Mouse (Mus musculus) right cerebral cortex, postnatal 14 days (tissue): Measurements from ENCODE around the gene Lrpprc.

Source experiments
- DNase-seq: peaks from one replicate; pipeline ENCODE4 v3.0.0; 2022

Gene Lrpprc

DNA sequence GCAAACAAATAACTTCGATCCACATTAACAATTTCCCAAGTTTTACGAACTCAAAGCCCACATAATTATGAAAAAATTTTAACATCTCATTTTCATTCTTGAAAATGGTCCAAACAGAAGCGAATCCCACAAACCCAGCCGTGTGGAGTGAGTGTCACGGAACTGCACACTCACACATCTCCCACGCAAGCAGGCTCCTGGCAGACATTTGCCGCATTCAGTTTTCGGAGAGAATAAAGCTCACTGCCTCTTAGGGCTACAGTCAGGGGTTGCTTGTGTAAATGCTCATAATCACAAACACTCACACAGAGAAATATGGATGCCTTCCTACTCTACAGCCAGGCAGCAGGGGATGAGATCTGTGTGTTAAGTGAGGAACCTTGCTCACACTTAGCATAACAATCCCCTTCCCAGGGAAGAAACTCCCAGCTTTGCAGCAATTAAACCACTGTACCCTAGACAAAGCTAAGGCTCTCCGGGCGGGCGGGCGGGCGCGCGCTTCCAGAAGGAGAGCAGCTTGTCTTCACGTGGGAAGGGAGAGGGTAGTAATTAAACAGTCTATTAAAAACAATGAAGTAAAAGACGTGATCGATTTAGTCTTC, 76.9 kb downstream of the Lrpprc start:
- no peak for DNase-seq

GRCm38 (mm10) chr17:84709403-84709851, 81.2 kb downstream of the Lrpprc start:
- DNase-seq = peak; percentile 37

DNA sequence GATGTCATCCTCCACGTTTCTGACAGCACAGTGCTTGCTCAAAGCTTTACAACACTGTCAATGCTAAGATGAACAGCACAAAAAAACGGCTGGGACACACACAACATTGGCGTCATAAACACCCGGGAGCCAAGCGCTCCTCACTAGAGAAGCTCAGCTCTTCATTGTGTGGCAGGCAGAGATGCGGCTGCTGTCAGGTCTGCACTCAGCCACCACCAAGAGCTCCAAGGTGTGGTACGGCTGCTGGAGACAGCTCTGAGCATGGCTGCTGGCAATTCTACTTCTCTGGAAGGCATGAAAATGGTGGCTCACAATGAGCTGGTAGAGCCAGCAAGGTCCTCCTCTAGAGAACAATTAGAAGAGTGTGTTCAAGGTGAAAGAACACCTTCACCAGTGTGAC, 81.8 kb downstream of the Lrpprc start:
- DNase-seq = no peak

- DNase-seq = no peak
Observed at GRCm38 (mm10) chr17:84707407-84707806, 83.2 kb downstream of the Lrpprc start.

- DNase-seq = peak; percentile 35
Observed at GRCm38 (mm10) chr17:84698727-84699126, 91.9 kb downstream of the Lrpprc start.

GRCm38 (mm10) chr17:84696537-84696936, 94.1 kb downstream of the Lrpprc start:
- DNase-seq = no peak

DNA sequence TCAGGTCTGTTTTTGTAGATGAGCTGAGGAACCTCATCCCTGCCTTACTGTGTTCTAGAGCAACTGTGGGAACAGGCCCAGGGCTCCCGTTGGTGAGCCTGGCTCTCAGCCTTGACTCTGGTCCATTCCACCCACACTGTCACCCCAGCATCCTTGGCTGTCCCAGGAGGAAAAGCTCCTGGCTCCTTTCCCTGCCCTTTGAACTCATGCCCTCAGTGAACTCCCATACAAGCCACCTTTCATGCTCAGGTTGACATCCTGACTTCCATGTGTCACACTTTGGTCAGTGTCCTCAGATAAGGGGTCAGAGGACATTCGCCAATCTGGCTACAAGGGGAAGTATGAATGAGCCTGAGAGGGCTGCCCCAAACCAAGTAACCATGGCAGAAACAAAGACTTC, 96.8 kb downstream of the Lrpprc start:
- no peak for DNase-seq

DNA sequence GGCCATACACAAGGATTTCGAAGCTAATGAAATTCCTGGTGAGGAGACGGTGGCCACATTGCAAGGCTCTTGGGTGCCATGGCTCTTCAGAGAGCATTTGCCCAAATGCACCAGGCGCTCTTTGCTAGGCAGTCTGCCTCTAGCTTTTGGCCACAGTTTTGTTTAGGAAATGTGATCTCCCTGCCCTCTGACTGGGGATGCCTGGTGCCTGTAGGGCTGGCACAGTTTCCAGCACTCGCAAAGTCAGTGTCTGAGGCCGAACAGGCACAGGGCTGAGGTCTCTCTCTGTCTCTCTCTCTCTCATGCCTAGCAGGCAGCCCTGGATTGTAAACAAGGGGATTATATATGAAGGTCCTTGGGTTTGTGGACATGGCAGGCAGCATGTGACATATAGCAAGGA, 100.5 kb downstream of the Lrpprc start:
- DNase-seq = no peak

- DNase-seq = no peak
Observed at GRCm38 (mm10) chr17:84689316-84689715, 101.3 kb downstream of the Lrpprc start.

DNA sequence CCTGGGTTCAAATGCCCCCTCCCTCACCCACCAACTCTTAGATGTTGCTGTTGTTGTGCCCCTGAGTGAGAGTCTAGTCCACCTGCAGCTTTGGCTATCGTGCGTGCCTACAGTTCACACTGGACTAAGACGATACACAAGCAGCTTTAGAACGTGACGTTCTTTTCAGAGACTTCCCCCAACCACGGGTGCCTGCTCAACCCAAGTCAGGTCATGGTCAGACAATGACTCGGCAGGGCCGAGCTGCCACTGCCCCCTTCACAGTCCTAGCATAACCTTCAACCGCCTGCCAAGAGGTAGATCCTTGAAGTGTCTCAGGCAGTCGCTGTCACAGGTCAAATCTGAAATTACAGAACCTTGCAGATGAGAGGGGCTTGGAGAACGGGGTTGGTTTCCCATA, 101.8 kb downstream of the Lrpprc start:
- no peak for DNase-seq

DNA sequence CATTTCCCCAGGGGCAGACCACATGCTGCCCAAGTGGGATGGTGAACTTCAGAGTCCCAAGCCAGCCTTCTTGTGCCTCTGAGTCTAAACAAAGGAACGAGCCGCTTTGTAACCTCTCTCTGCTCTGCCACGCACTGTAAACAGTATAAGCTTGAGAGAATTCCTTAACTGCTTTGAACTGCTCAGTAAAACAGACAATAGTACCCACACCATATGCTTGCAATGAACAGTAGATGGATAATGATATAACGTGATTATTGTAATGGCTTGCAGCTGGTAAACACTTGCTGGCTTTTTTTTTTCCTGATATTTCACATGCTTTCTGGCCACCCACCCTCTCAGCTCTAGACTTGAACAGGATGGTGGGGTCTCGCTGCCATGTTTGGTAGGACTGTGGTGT, 102.6 kb downstream of the Lrpprc start:
- no peak for DNase-seq

DNA sequence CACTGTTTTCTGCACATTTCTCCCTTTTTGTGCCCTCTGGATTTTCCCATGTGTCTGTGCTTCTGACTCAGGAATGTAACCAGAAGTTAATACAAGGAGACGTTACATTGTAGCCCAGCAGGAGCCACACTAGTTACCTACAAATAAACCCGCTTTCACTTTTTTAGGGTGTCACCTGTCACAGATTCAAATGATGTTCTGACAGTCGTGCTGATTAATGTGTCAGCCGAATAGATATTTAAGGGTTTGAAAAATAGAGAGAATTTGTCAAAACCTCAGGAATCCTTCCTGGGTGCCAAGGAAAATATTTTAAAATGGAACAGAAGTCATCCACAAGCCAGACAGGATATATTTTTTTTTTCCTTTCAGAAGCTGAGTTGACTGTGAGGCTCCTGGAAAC, 105.3 kb downstream of the Lrpprc start:
- DNase-seq = no peak

DNA sequence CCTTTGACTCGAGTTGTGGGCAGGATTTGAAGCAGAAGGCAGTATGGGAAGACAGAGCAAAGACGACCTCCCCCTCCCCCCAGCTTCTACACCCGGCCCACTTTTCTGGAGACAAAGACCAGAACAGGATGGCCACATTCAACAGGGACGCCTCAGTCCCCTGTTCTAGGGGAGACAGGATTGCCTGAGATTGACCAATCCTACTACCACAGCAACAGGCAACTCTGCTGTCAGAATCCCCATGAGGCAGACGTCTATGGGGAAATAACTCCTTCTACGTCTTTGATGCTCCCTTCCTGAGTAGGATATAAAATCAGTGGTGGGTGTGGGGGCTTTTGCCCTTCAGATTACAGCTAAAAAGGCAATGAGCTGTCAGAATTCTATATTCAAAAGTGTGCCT, 106.3 kb downstream of the Lrpprc start:
- no peak for DNase-seq

GRCm38 (mm10) chr17:84682734-84683717, 107.6 kb downstream of the Lrpprc start, which contains the start of gene Abcg5:
Gene Abcg5 (minus strand): TSS chr17:84683011.
- DNase-seq = no peak

- no peak for DNase-seq
Observed at GRCm38 (mm10) chr17:84681670-84682069, 108.9 kb downstream of the Lrpprc start.

GRCm38 (mm10) chr17:84677595-84677994, 113.0 kb downstream of the Lrpprc start:
- no peak for DNase-seq

DNA sequence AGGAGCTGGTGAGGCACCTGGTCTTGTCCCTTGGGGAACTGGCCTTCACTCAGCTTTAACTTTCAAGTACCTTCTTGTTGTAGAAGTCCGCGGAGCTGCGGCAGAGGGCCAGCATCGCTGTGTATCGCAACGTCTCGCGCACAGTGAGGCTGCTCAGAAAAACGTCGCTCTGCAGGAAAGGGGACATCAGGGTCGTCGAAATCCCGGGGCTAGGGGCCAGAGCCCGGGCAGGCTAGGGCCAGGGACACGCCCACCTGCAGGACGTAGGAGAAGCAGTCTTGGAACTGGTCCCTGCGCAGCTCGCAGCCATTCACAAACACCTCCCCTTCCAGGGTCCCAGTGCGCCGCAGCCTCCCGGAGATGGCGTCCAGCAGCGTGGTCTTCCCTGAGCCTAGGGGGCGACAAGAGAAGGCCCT, 114.6 kb downstream of the Lrpprc start, which contains the start of gene Abcg8:
TSS of gene Abcg8 (plus strand) at position 352 of the 416 bp plus-strand sequence.
- DNase-seq = no peak

GRCm38 (mm10) chr17:84675204-84675603, 115.4 kb downstream of the Lrpprc start:
- DNase-seq = no peak

GRCm38 (mm10) chr17:84674048-84674447, 116.5 kb downstream of the Lrpprc start:
- DNase-seq = no peak

- no peak for DNase-seq
Observed at GRCm38 (mm10) chr17:84672376-84673369, 117.9 kb downstream of the Lrpprc start.

DNA sequence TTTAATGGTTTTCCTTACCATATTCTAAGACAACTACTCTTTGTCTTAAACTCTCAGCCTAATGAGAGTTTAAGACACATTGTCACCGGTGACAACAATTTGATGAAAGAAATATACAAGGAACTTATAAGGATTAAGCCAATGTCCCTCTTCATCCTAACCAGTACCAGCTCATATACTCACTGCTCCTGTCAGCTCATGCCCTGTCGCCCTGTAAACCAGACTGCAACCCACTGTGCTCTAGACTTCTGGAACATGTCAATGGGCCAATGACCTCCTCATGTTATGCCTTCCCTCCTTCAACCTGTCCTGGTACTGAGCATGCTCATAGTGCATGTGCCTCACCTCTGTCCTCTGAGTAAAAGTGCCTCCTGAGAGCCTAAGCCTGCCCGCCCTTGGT, 122.7 kb downstream of the Lrpprc start:
- DNase-seq = no peak

- DNase-seq = no peak
Observed at GRCm38 (mm10) chr17:84665691-84666090, 124.9 kb downstream of the Lrpprc start.

GRCm38 (mm10) chr17:84665053-84665452, 125.5 kb downstream of the Lrpprc start:
- no peak for DNase-seq
